Mouse (Mus musculus): ENCODE data around the gene Krtap8-1. TPM values are rescaled to one million over a fixed set of nuclear protein-coding genes. Genes with fewer than 3 reads are reported as not detected.

Krtap8-1 gene
- total RNA-seq (2021), result not detected
- long read RNA-seq, experiment 1, result 0 reads
- long read RNA-seq, experiment 2, result 0 reads

- intact Hi-C loops (cut with DNase I), result no loop called here
- DNase-seq (ENCODE audit: low spot score in 2 of 2), result no peak
These were observed at the start of gene Krtap8-1 for GRCm38 (mm10) chr16:89487852-89488251. Krtap8-1 (minus strand) TSS chr16:89487952.

- intact Hi-C loops (cut with DNase I), result no loop called here
- DNase-seq (ENCODE audit: low spot score in 2 of 2), result no peak
These were observed 49.6 kb upstream of the Krtap8-1 start for GRCm38 (mm10) chr16:89537349-89537748.

- peak in 1 of 2 experiments; percentile 20 for DNase-seq (ENCODE audit: low spot score in 2 of 2)
- intact Hi-C loops (cut with DNase I), result loop anchor here (5.0 kb wide), 1 partner anchor 237 kb away; no protein-coding TSS in a partner anchor
These were observed 42.8 kb upstream of the Krtap8-1 start for GRCm38 (mm10) chr16:89530547-89530946.

GRCm38 (mm10) chr16:89529846-89530245 lies 42.1 kb upstream of the Krtap8-1 start:
- no peak for DNase-seq (ENCODE audit: low spot score in 2 of 2)
- intact Hi-C loops (cut with DNase I), result loop anchor here (5.0 kb wide), 1 partner anchor 237 kb away; no protein-coding TSS in a partner anchor

GRCm38 (mm10) chr16:89528380-89528779 lies 40.6 kb upstream of the Krtap8-1 start:
- DNase-seq (ENCODE audit: low spot score in 2 of 2), result peak in 1 of 2 experiments; percentile 20
- intact Hi-C loops (cut with DNase I), result no loop called here

- no peak for DNase-seq (ENCODE audit: low spot score in 2 of 2)
- intact Hi-C loops (cut with DNase I), result no loop called here
These were observed 33.2 kb upstream of the Krtap8-1 start for GRCm38 (mm10) chr16:89520996-89521395.

- intact Hi-C loops (cut with DNase I), result no loop called here
- peak in 1 of 2 experiments; percentile 30 for DNase-seq (ENCODE audit: low spot score in 2 of 2)
These were observed 32.8 kb upstream of the Krtap8-1 start for GRCm38 (mm10) chr16:89520555-89520954.

GRCm38 (mm10) chr16:89520091-89520490 lies 32.3 kb upstream of the Krtap8-1 start:
- intact Hi-C loops (cut with DNase I), result no loop called here
- DNase-seq (ENCODE audit: low spot score in 2 of 2), result no peak

- intact Hi-C loops (cut with DNase I), result no loop called here
- DNase-seq (ENCODE audit: low spot score in 2 of 2), result peak in 1 of 2 experiments; percentile 52
These were observed 29.9 kb upstream of the Krtap8-1 start for GRCm38 (mm10) chr16:89517635-89518034.

GRCm38 (mm10) chr16:89513431-89513830 lies 25.7 kb upstream of the Krtap8-1 start:
- no peak for DNase-seq (ENCODE audit: low spot score in 2 of 2)
- intact Hi-C loops (cut with DNase I), result no loop called here

- intact Hi-C loops (cut with DNase I), result no loop called here
- no peak for DNase-seq (ENCODE audit: low spot score in 2 of 2)
These were observed 20.5 kb upstream of the Krtap8-1 start, which contains the start of gene Krtap7-1 for GRCm38 (mm10) chr16:89508223-89508622. Krtap7-1 (minus strand) TSS chr16:89508323.

GRCm38 (mm10) chr16:89503571-89503970 lies 15.8 kb upstream of the Krtap8-1 start:
- intact Hi-C loops (cut with DNase I), result no loop called here
- DNase-seq (ENCODE audit: low spot score in 2 of 2), result no peak

- intact Hi-C loops (cut with DNase I), result no loop called here
- DNase-seq (ENCODE audit: low spot score in 2 of 2), result no peak
These were observed 14.1 kb upstream of the Krtap8-1 start for GRCm38 (mm10) chr16:89501870-89502269.

GRCm38 (mm10) chr16:89497002-89497401 lies 9.2 kb upstream of the Krtap8-1 start:
- intact Hi-C loops (cut with DNase I), result no loop called here
- DNase-seq (ENCODE audit: low spot score in 2 of 2), result peak in 1 of 2 experiments; percentile 13

- intact Hi-C loops (cut with DNase I), result no loop called here
- no peak for DNase-seq (ENCODE audit: low spot score in 2 of 2)
These were observed 7.8 kb upstream of the Krtap8-1 start for GRCm38 (mm10) chr16:89495394-89496153.

GRCm38 (mm10) chr16:89477679-89478314 lies 10.0 kb downstream of the Krtap8-1 start:
- no peak for DNase-seq (ENCODE audit: low spot score in 2 of 2)
- intact Hi-C loops (cut with DNase I), result no loop called here

- intact Hi-C loops (cut with DNase I), result no loop called here
- DNase-seq (ENCODE audit: low spot score in 2 of 2), result no peak
These were observed 26.6 kb downstream of the Krtap8-1 start for GRCm38 (mm10) chr16:89461189-89461588.

All from left cerebral cortex, postnatal 14 days (tissue).